Mouse (Mus musculus) heart, embryonic 14.5 days (tissue): ENCODE data around the gene Gm4763. TPM values are rescaled to one million over a fixed set of nuclear protein-coding genes. Genes with fewer than 3 reads are reported as not detected.
"Not testable (repeated sequence)": the region's sequence is repeated elsewhere in the genome, so short reads cannot be mapped to it uniquely, and the experiment has no call there.

Source experiments
- ATAC-seq: fragments of 200-750 bp; cut with Nextera tagmentation; 2 replicates; pipeline ENCODE4 v1.8.0; 2017; ENCODE audit warnings: low read depth, moderate TSS enrichment; ENCODE audit not compliant: insufficient number of reproducible peaks, insufficient read depth, low FRiP score
- H3K27ac ChIP-seq, 2 experiments: fragments of 200-500 bp in 1 of 2; fragments of 300-500 bp in 1 of 2; sonication (generic) in 1 of 2; replicated peaks in 1 of 2; 2 replicates each; pipeline ENCODE4 v1.5.1; 2012 to 2014; ENCODE audit warnings: low read depth in 2 of 2, low read length in 2 of 2, control low read depth in 1 of 2, mild to moderate bottlenecking in 1 of 2, mixed read lengths in 1 of 2; ENCODE audit not compliant: control insufficient read depth in 1 of 2, insufficient read depth in 1 of 2
- H3K27me3 ChIP-seq: fragments of 300-500 bp; sonication (generic); 2 replicates; pipeline ENCODE4 v1.6.1; 2014; ENCODE audit warnings: mild to moderate bottlenecking, low read length, control low read depth; ENCODE audit not compliant: control insufficient read depth, insufficient read depth
- H3K36me3 ChIP-seq: fragments of 300-500 bp; sonication (generic); 2 replicates; pipeline ENCODE4 v1.6.1; 2014; ENCODE audit warnings: mild to moderate bottlenecking, control low read depth, low read length, mixed read lengths; ENCODE audit not compliant: control insufficient read depth, insufficient read depth
- H3K4me1 ChIP-seq, 2 experiments: fragments of 200-500 bp in 1 of 2; fragments of 300-500 bp in 1 of 2; sonication (generic) in 1 of 2; 2 replicates each; pipeline ENCODE4 v1.6.1; 2012 to 2014; ENCODE audit warnings: low read length in 2 of 2, control low read depth in 1 of 2, mixed read lengths in 1 of 2; ENCODE audit not compliant: control insufficient read depth in 2 of 2, insufficient read depth in 2 of 2
- H3K4me2 ChIP-seq: fragments of 300-500 bp; sonication (generic); 2 replicates; pipeline ENCODE4 v1.6.1; 2014; ENCODE audit warnings: mild to moderate bottlenecking, low read length
- H3K4me3 ChIP-seq, 2 experiments: fragments of 200-500 bp in 1 of 2; fragments of 300-500 bp in 1 of 2; sonication (generic) in 1 of 2; 2 replicates each; pipeline ENCODE4 v1.5.1; 2012 to 2014; ENCODE audit warnings: low read length in 2 of 2, mild to moderate bottlenecking in 2 of 2, control low read depth in 1 of 2, low read depth in 1 of 2, moderate library complexity in 1 of 2; ENCODE audit not compliant: control insufficient read depth in 1 of 2, insufficient read depth in 1 of 2
- H3K9ac ChIP-seq: fragments of 300-500 bp; sonication (generic); 2 replicates; pipeline ENCODE4 v1.6.1; 2014; ENCODE audit warnings: mild to moderate bottlenecking, low read length
- H3K9me3 ChIP-seq: fragments of 300-500 bp; sonication (generic); 2 replicates; pipeline ENCODE4 v1.6.1; 2016; ENCODE audit warnings: low read length, control low read depth; ENCODE audit not compliant: control insufficient read depth
- WGBS: fragments of 180-500 bp; shearing (Covaris S2); extraction: QIAGEN DNeasy Blood & Tissue Kit; methylation state at CpG from one replicate; pipeline ENCODE4 v1.1.7; 2014; 5-methylcytosine and 5-hydroxymethylcytosine counted together
- polyA plus RNA-seq: library from polyadenylated mRNA; unstranded; fragments of >200 nt; fragmentation: Nextera tagmentation; extraction: Ambion mirVana; gene quantifications from 2 replicates; pipeline ENCODE4 v1.2.1, GENCODE M21; 2014

Gm4763 gene
- polyA plus RNA-seq, 1 experiment from 2014 or later = not detected

- not testable (repeated sequence) for H3K4me2 ChIP-seq, H3K4me3 ChIP-seq, ATAC-seq, H3K9me3 ChIP-seq, H3K9ac ChIP-seq, H3K27ac ChIP-seq, H3K36me3 ChIP-seq, H3K27me3 ChIP-seq, H3K4me1 ChIP-seq
- 62% methylated on average over 3 of the region's 3 CpGs for WGBS
Observed at GRCm38 (mm10) chr7:24692693-24693092, 34.0 kb downstream of the Gm4763 start.

- H3K4me1 ChIP-seq, ATAC-seq, H3K4me3 ChIP-seq, H3K9me3 ChIP-seq, H3K9ac ChIP-seq, H3K27ac ChIP-seq, H3K36me3 ChIP-seq, H3K27me3 ChIP-seq, H3K4me2 ChIP-seq: not testable (repeated sequence)
- 88% methylated on average over 10 of the region's 10 CpGs for WGBS
Observed at GRCm38 (mm10) chr7:24687519-24687918, 39.2 kb downstream of the Gm4763 start.

DNA sequence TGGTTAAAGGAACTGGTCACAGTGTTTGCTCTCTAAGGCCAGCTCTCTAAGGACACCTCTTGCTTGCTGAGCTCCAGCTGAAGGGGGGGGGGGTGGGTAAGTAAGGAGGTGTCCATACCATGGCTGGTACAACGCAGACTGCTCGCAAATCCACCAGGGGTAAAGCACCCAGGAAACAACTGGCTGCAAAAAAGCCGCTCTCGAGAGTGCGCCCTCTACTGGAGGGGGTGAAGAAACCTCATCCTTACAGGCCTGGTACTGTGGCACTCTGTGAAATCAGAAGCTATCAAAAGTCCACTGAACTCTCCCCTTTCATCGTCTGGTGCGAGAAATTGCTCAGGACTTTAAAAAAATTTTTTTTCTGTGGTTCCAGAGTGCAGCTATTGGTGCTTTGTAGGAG, 42.6 kb downstream of the Gm4763 start:
- WGBS = 69% methylated on average over 7 of the region's 7 CpGs
- not testable (repeated sequence) for ATAC-seq

DNA sequence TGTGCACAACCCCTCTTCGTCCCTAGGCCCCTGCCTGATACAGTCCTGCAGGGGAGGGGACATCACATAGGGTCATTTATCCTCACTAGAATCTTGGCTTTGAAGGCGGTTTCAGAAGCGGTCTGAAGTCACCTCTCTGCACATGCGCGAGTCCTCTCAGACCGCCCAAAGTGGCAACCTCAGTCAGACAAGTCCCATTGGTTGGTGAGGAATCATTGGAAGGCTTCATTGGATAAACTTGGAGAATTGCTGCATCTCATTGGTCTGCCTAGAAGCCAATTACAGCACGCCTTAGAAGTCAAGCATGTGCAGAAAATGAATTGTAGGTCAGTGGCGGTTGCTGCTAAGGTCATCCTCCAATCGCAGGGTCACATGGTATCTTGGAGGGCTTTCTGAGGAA, 50.1 kb downstream of the Gm4763 start, which contains the start of gene Tex101:
Gene Tex101, minus strand, starts transcription at position 101 of the 400 bp plus-strand sequence.
- Histone ChIP-seq H3K27ac (no peak within 1 kb of the TSS), H3K27me3 (no peaks in the 10 kb centered on the region), H3K4me1 (no peaks in the 10 kb centered on the region), H3K9me3 (no peaks in the 10 kb centered on the region), H3K9ac (no peak within 1 kb of the TSS), H3K4me3 (no peak within 1 kb of the TSS), H3K4me2 (no peak within 1 kb of the TSS), H3K36me3 (no peaks in the 10 kb centered on the region)
- ATAC-seq = no peak
- 82% methylated on average over 9 of the region's 9 CpGs for WGBS

More for the DNA sequence above, 42.6 kb downstream of the Gm4763 start:
- not testable (repeated sequence) for H3K9me3 ChIP-seq, H3K9ac ChIP-seq, H3K27me3 ChIP-seq, H3K27ac ChIP-seq, H3K4me1 ChIP-seq, H3K4me3 ChIP-seq, H3K4me2 ChIP-seq, H3K36me3 ChIP-seq

- Histone ChIP-seq H3K27me3 (no peaks in the 10 kb centered on the region), H3K4me1 (no peaks in the 10 kb centered on the region), H3K9me3 (no peaks in the 10 kb centered on the region), H3K27ac (no peak overlapping the region), H3K4me3 (no peak overlapping the region), H3K36me3 (no peaks in the 10 kb centered on the region), H3K4me2 (no peak overlapping the region), H3K9ac (no peak overlapping the region)
- WGBS = 85% methylated on average over 23 of the region's 23 CpGs
- ATAC-seq = no peak
Observed at GRCm38 (mm10) chr7:24671944-24672439, 54.7 kb downstream of the Gm4763 start.

Other genes starting within 250 kb of the Gm4763 start
- gene Cadm4, start 244.9 kb downstream of the Gm4763 start, polyA plus RNA-seq = 0.46 and 0.47 TPM in 2 replicates
- 23.7 and 28.2 TPM in 2 replicates for gene Zfp428, start 219.9 kb downstream of the Gm4763 start, polyA plus RNA-seq
- 0.38 TPM in 1 of 2 replicates, not detected in the other for gene AC161166.1, start 214.5 kb downstream of the Gm4763 start, polyA plus RNA-seq
- 7.4 and 8.0 TPM in 2 replicates for gene Irgq, start 196.2 kb downstream of the Gm4763 start, polyA plus RNA-seq
- not detected in 2 replicates for gene Pinlyp, start 180.8 kb downstream of the Gm4763 start, polyA plus RNA-seq
- gene Xrcc1, start 180.6 kb downstream of the Gm4763 start, polyA plus RNA-seq = 54.6 and 57.4 TPM in 2 replicates
- gene Ethe1, start 139.4 kb downstream of the Gm4763 start, polyA plus RNA-seq = 24.8 and 26.2 TPM in 2 replicates
- 0.36 and 0.49 TPM in 2 replicates for gene Zfp575, start 139.3 kb downstream of the Gm4763 start, polyA plus RNA-seq
- 0.08 TPM in 1 of 2 replicates, not detected in the other for gene Phldb3, start 116.1 kb downstream of the Gm4763 start, polyA plus RNA-seq
- gene Lypd3, start 90.4 kb downstream of the Gm4763 start, polyA plus RNA-seq = not detected in 2 replicates
- gene Tex101, start 50.2 kb downstream of the Gm4763 start, polyA plus RNA-seq = not detected in 2 replicates
- gene BC049730, start 17.7 kb downstream of the Gm4763 start, polyA plus RNA-seq = not detected in 2 replicates
- gene Cd177, start 33.4 kb upstream of the Gm4763 start, polyA plus RNA-seq = not detected in 2 replicates
- not detected in 2 replicates for gene Ceacam10, start 50.3 kb upstream of the Gm4763 start, polyA plus RNA-seq
- 13.5 and 14.2 TPM in 2 replicates for gene Gm9844, start 135.3 kb upstream of the Gm4763 start, polyA plus RNA-seq
- gene Lypd4, start 143.0 kb upstream of the Gm4763 start, polyA plus RNA-seq = not detected in 2 replicates
- not detected in 2 replicates for gene Dmrtc2, start 143.1 kb upstream of the Gm4763 start, polyA plus RNA-seq
- gene Rps19, start 157.5 kb upstream of the Gm4763 start, polyA plus RNA-seq = 1,418 and 1,656 TPM in 2 replicates
- gene Cd79a, start 170.5 kb upstream of the Gm4763 start, polyA plus RNA-seq = not detected in 2 replicates
- gene Arhgef1, start 176.0 kb upstream of the Gm4763 start, polyA plus RNA-seq = 58.4 and 63.3 TPM in 2 replicates
- gene Gm4881, start 217.6 kb upstream of the Gm4763 start, polyA plus RNA-seq = not detected in 2 replicates
- 254 and 263 TPM in 2 replicates for gene Rabac1, start 245.8 kb upstream of the Gm4763 start, polyA plus RNA-seq